Mouse (Mus musculus) layer of hippocampus, postnatal 14 days (tissue): ENCODE measurements around the gene Ralgapb. TPM values are rescaled to one million over a fixed set of nuclear protein-coding genes. Genes with fewer than 3 reads are reported as not detected.

ENCODE experiments used
- DNase-seq, 2 experiments: peaks; one replicate each; pipeline ENCODE4 v3.0.0; 2021 to 2022; ENCODE audit warnings: low spot score in 2 of 2, mixed read lengths in 1 of 2
- total RNA-seq, 2 experiments: library from RNA; stranded (reverse); gene quantifications; 2 replicates each; pipeline ENCODE4 v1.2.3; 2021

The Ralgapb gene
- total RNA-seq, 2 experiments from 2014 or later: 78.6 to 80.4 TPM

- no peak for DNase-seq
Observed at GRCm38 (mm10) chr2:158512528-158512927, 102.9 kb downstream of the Ralgapb start, which contains the start of gene Arhgap40. TSS of gene Arhgap40 (plus strand) at chr2:158512796.

GRCm38 (mm10) chr2:158513821-158514336 is 104.2 kb downstream of the Ralgapb start:
- DNase-seq: no peak

GRCm38 (mm10) chr2:158518583-158518982 is 108.9 kb downstream of the Ralgapb start:
- DNase-seq: no peak

- DNase-seq: no peak
Observed at GRCm38 (mm10) chr2:158519071-158519470, 109.4 kb downstream of the Ralgapb start.

GRCm38 (mm10) chr2:158519800-158520199 is 110.2 kb downstream of the Ralgapb start:
- DNase-seq: no peak

- no peak for DNase-seq
Observed at GRCm38 (mm10) chr2:158523060-158523459, 113.4 kb downstream of the Ralgapb start.

GRCm38 (mm10) chr2:158524129-158524860 is 114.6 kb downstream of the Ralgapb start:
- DNase-seq: no peak

- peak; percentile 64 to 67 for DNase-seq
Observed at GRCm38 (mm10) chr2:158534090-158534489, 124.4 kb downstream of the Ralgapb start.

- DNase-seq: no peak
Observed at GRCm38 (mm10) chr2:158534559-158534958, 124.9 kb downstream of the Ralgapb start.

GRCm38 (mm10) chr2:158539433-158540305 is 130.0 kb downstream of the Ralgapb start:
- no peak for DNase-seq

- no peak for DNase-seq
Observed at GRCm38 (mm10) chr2:158541286-158541685, 131.6 kb downstream of the Ralgapb start.

- DNase-seq: no peak
Observed at GRCm38 (mm10) chr2:158545266-158545665, 135.6 kb downstream of the Ralgapb start.

- DNase-seq: peak; percentile 71 to 78
Observed at GRCm38 (mm10) chr2:158546751-158547150, 137.1 kb downstream of the Ralgapb start.

Other genes with a start within 250 kb of the Ralgapb start
- gene D630003M21Rik, start 180.6 kb upstream of the Ralgapb start, total RNA-seq: 1 to 10 TPM; 4.7 to 4.9 TPM
- not detected for gene Bpi, start 151.8 kb upstream of the Ralgapb start, total RNA-seq
- gene Lbp, start 103.4 kb upstream of the Ralgapb start, total RNA-seq: 1 to 10 TPM; 2.3 to 8.0 TPM
- gene Snhg11, start 34.2 kb upstream of the Ralgapb start, total RNA-seq: 100 to 1,000 TPM; 427 to 584 TPM
- gene Adig, start 92.8 kb downstream of the Ralgapb start, total RNA-seq: not detected
- gene Arhgap40, start 102.9 kb downstream of the Ralgapb start, total RNA-seq: under 1 TPM in 1 of 2 experiments, not detected in 1; 0.45 TPM
- gene Slc32a1, start 200.9 kb downstream of the Ralgapb start, total RNA-seq: 10 to 100 TPM; 76.0 to 76.9 TPM
- gene Actr5, start 215.0 kb downstream of the Ralgapb start, total RNA-seq: 10 to 100 TPM; 10.2 to 10.9 TPM